Mouse (Mus musculus): ENCODE results near the gene Plcl1.

GRCm38 (mm10) chr1:55449779-55450178 lies 44.1 kb downstream of the Plcl1 start:
- TF ChIP-seq POLR2AphosphoS2 (IDR thresholded peaks at IDR 0.05; ENCODE audit: insufficient read length, low read depth) (no peak), POLR2A (IDR thresholded peaks at IDR 0.05; ENCODE audit: insufficient read length, low read depth) (no peak), MYOG (IDR thresholded peaks at IDR 0.05; ENCODE audit: control insufficient read depth in 1 of 3, insufficient read depth in 1 of 3, insufficient read length in 2 of 3, low read depth in 2 of 3) (no peak), USF1 (IDR thresholded peaks at IDR 0.05; ENCODE audit: low read depth) (no peak)
